Mouse (Mus musculus): ENCODE measurements at regions not wholly inside any gene's neighbourhood (a gene's known extent, or its start where the extent isn't known, plus 50 kb on each side); places are given as distances from the start of the nearest gene placed in this dataset.

- no peak for TF ChIP-seq CTCF (IDR thresholded peaks at IDR 0.05; ENCODE audit: low read depth, low read length)
- TF ChIP-seq POLR2A (IDR thresholded peaks at IDR 0.05; ENCODE audit: borderline replicate concordance, low read depth, low read length) = no peak
Observed at GRCm38 (mm10) chr3:21997387-21997786, 79.1 kb upstream of the Tbl1xr1 start.
